Mouse (Mus musculus): Measurements from ENCODE around the gene Snca.

DNA sequence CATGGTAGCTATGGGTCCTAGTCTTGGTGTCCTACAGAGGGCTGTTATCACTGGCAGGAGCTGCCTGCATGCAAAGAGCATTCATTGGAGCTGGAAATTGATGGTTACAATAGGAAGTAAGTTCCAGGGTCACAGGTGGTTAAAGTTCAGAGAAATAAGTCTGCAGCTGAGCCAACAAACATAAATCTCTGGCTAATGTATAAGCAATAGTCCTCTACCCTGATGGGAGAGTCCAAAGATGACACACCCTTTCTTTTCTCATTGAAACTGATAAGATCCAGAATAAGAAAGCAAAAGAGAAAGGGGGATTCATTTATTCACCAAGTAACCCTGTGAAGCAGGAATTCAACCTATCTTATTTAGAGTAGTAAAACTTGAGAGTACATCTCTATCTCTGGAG is 83.7 kb downstream of the Snca start:
- no peak for TF ChIP-seq POLR2A (IDR thresholded peaks at IDR 0.05; ENCODE audit: borderline replicate concordance, extremely low read depth, low read depth, low read length)
- no peak for TF ChIP-seq CTCF (IDR thresholded peaks at IDR 0.05; ENCODE audit: insufficient read depth, low read length)
